ENCODE assay signal across 28 mouse cellular contexts in the genomic region with DNA sequence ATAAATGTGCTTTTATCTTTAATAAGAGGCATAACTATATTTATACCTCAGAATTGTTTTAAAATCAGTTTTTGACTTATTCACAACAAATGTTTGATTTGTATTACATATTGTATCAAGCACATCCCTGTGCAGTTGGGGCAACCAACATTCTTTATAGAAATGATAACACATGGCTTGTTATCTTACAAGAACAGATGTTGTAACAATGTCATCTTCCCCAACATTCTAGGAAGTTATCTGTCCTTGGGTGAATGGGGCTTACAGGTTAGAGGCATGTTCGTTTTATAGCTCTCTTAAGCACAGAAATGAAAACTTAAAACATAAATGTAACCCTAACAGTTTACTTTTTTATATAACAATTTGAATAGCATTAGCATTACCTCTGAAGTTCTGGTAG.
DNase-seq lines count a peak whose midpoint lies in the region; ATAC-seq and TF ChIP-seq lines count a peak whose summit lies in the region.
"Had no signal": no experiment of that assay in that cellular context is flagged by ENCODE, and none has a peak within 500 bp of the region (broad histone marks: within the 10 kb centered on the region; RNA-seq: fewer than 3 reads in every experiment).

No protein-coding gene starts in this region.

- H3K9me3 ChIP-seq in G1E (replicated peaks) (no peaks in the 10 kb centered on the region), MEL (replicated peaks; ENCODE audit: insufficient read depth, low read length) (no peaks in the 10 kb centered on the region)
- no peaks in the 10 kb centered on the region for H3K9me3 ChIP-seq in liver, embryonic 16.5 days (replicated peaks; ENCODE audit: control insufficient read depth, low read length)
- no peaks in the 10 kb centered on the region for H3K9me3 ChIP-seq in midbrain, embryonic 14.5 days (ENCODE audit: control insufficient read depth, low read length)
- H3K9me3 ChIP-seq: embryonic facial prominence, embryonic 12.5 days; embryonic facial prominence, embryonic 15.5 days; heart, embryonic 10.5 days; heart, embryonic 13.5 days; hindbrain, embryonic 10.5 days; hindbrain, embryonic 13.5 days had no signal

- H3K4me3 ChIP-seq in G1E (ENCODE audit: low read depth, low read length), result no peak overlapping the region
- H3K4me3 ChIP-seq in MEL (ENCODE audit: control insufficient read depth in 1 of 2, insufficient read depth in 1 of 2, low read depth in 2 of 2, low read length in 2 of 2), result no peak overlapping the region
- no peak overlapping the region for H3K4me3 ChIP-seq in liver, embryonic 16.5 days (ENCODE audit: low read depth, low read length)
- H3K4me3 ChIP-seq in midbrain, embryonic 14.5 days (replicated peaks; ENCODE audit: low read depth, low read length), result no peak overlapping the region
- H3K4me3 ChIP-seq in kidney, adult 2 months (ENCODE audit: insufficient read depth, low read depth, low read length), result no peak overlapping the region
- H3K4me3 ChIP-seq: embryonic facial prominence, embryonic 12.5 days; embryonic facial prominence, embryonic 15.5 days; gastrocnemius, adult 2 months; heart, adult 2 months; heart, embryonic 10.5 days; heart, embryonic 13.5 days; hindbrain, embryonic 10.5 days; hindbrain, embryonic 13.5 days had no signal

- intact Hi-C loops in heart, postnatal 36 days (cut with DNase I), result no loop called here

- no peak for TF ChIP-seq RAD21 in MEL (IDR thresholded peaks at IDR 0.05; ENCODE audit: low read depth, low read length)

- H3K36me3 ChIP-seq in G1E (replicated peaks) (no peaks in the 10 kb centered on the region), MEL (ENCODE audit: control insufficient read depth in 1 of 2, insufficient read depth in 2 of 2, low read length in 2 of 2) (peaks cover 0 to 7% of the 10 kb centered on the region in 2 experiments; a peak in 2 of 4 replicates)
- no peaks in the 10 kb centered on the region for H3K36me3 ChIP-seq in liver, embryonic 16.5 days (ENCODE audit: control insufficient read depth, insufficient read depth)
- no peaks in the 10 kb centered on the region for H3K36me3 ChIP-seq in midbrain, embryonic 14.5 days (ENCODE audit: control insufficient read depth, insufficient read depth, low read length)
- H3K36me3 ChIP-seq in kidney, adult 2 months (ENCODE audit: control insufficient read depth, insufficient read depth, low read length), result no peaks in the 10 kb centered on the region
- H3K36me3 ChIP-seq: embryonic facial prominence, embryonic 12.5 days; embryonic facial prominence, embryonic 15.5 days; heart, embryonic 10.5 days; heart, embryonic 13.5 days; hindbrain, embryonic 10.5 days; hindbrain, embryonic 13.5 days had no signal

- H3K4me1 ChIP-seq in G1E (ENCODE audit: insufficient read depth, low read depth, low read length) (no peaks in the 10 kb centered on the region), MEL (ENCODE audit: control insufficient read depth in 1 of 2, insufficient read depth in 2 of 2, low read length in 2 of 2) (peaks cover 0 to 5% of the 10 kb centered on the region in 2 experiments; a peak in 2 of 4 replicates)
- H3K4me1 ChIP-seq in liver, embryonic 16.5 days (ENCODE audit: control insufficient read depth, low read depth, low read length), result no peaks in the 10 kb centered on the region
- no peaks in the 10 kb centered on the region for H3K4me1 ChIP-seq in midbrain, embryonic 14.5 days (ENCODE audit: control insufficient read depth, insufficient read depth, low read length)
- H3K4me1 ChIP-seq in kidney, adult 2 months (ENCODE audit: control insufficient read depth, insufficient read depth, low read length), result no peaks in the 10 kb centered on the region
- H3K4me1 ChIP-seq: embryonic facial prominence, embryonic 12.5 days; embryonic facial prominence, embryonic 15.5 days; heart, embryonic 10.5 days; heart, embryonic 13.5 days; hindbrain, embryonic 10.5 days; hindbrain, embryonic 13.5 days had no signal

- WGBS in liver, embryonic 16.5 days (ENCODE audit: insufficient replicate concordance), result 25% methylated on average over 1 of the region's 1 CpGs
- 82% methylated on average over 1 of the region's 1 CpGs for WGBS in midbrain, embryonic 14.5 days
- 71% methylated on average over 1 of the region's 1 CpGs for WGBS in kidney, adult 2 months

- no peak for TF ChIP-seq POLR2A in MEL (IDR thresholded peaks at IDR 0.05; ENCODE audit: control insufficient read depth in 1 of 2, insufficient read depth in 1 of 2, low read depth in 1 of 2, low read length in 2 of 2, poor library complexity in 1 of 2)
- no peak for TF ChIP-seq POLR2A in kidney, adult 2 months (IDR thresholded peaks at IDR 0.05; ENCODE audit: low read depth, low read length)

- peak; percentile 90 to 92 for TF ChIP-seq EP300 in MEL (IDR thresholded peaks at IDR 0.05; ENCODE audit: low read depth in 1 of 2, low read length in 2 of 2)

- no peak overlapping the region for H3K27ac ChIP-seq in MEL (ENCODE audit: control insufficient read depth, low read depth, low read length)
- H3K27ac ChIP-seq in liver, embryonic 16.5 days (ENCODE audit: low read length), result no peak overlapping the region
- no peak overlapping the region for H3K27ac ChIP-seq in midbrain, embryonic 14.5 days (replicated peaks; ENCODE audit: low read depth, low read length)
- H3K27ac ChIP-seq in kidney, adult 2 months (ENCODE audit: insufficient read depth, low read depth, low read length), result no peak overlapping the region
- H3K27ac ChIP-seq: embryonic facial prominence, embryonic 12.5 days; embryonic facial prominence, embryonic 15.5 days; gastrocnemius, adult 2 months; heart, adult 2 months; heart, embryonic 10.5 days; heart, embryonic 13.5 days; hindbrain, embryonic 10.5 days; hindbrain, embryonic 13.5 days; hindbrain, postnatal 0 days had no signal

- no peak overlapping the region for H3K9ac ChIP-seq in MEL (ENCODE audit: control insufficient read depth, low read depth, low read length, poor library complexity, severe bottlenecking)
- H3K9ac ChIP-seq in liver, embryonic 16.5 days (ENCODE audit: low read depth, low read length), result no peak overlapping the region
- H3K9ac ChIP-seq in midbrain, embryonic 14.5 days (replicated peaks; ENCODE audit: low read length), result no peak overlapping the region
- H3K9ac ChIP-seq: embryonic facial prominence, embryonic 12.5 days; embryonic facial prominence, embryonic 15.5 days; forebrain, postnatal 0 days; heart, embryonic 13.5 days; hindbrain, embryonic 13.5 days had no signal

- no peak overlapping the region for H3K4me2 ChIP-seq in liver, embryonic 16.5 days (ENCODE audit: low read depth, low read length)
- no peak overlapping the region for H3K4me2 ChIP-seq in midbrain, embryonic 14.5 days (ENCODE audit: low read length)
- H3K4me2 ChIP-seq: embryonic facial prominence, embryonic 12.5 days; embryonic facial prominence, embryonic 15.5 days; heart, embryonic 13.5 days; hindbrain, embryonic 13.5 days had no signal

- DNase-seq in G1E (ENCODE audit: low spot score), result no peak
- DNase-seq in MEL (ENCODE audit: low read depth, low spot score), result peak; percentile 62
- DNase-seq in c-Kit-positive CD71-positive TER-119-positive erythroid progenitor cells, embryonic 14.5 days (ENCODE audit: low spot score), result peak; percentile 20
- DNase-seq in layer of hippocampus, adult 8-10 months (ENCODE audit: low spot score in 2 of 2), result no peak
- no peak for DNase-seq in midbrain, embryonic 14.5 days
- no peak for DNase-seq in kidney, adult 2 months
- DNase-seq in heart, postnatal 36 days, result no peak
- DNase-seq: adrenal gland, adult 8-10 months; adrenal gland, postnatal 25 days; cerebellum, adult 11 months; cerebellum, adult 2 months; cerebellum, adult 9-11 months; cerebellum, postnatal 25 days; forebrain, postnatal 0 days; gastrocnemius, adult 2 months; gastrocnemius, postnatal 36 days; heart, adult 2 months had no signal

- no peaks in the 10 kb centered on the region for H3K27me3 ChIP-seq in G1E (ENCODE audit: insufficient read depth, low read length)
- H3K27me3 ChIP-seq in MEL (ENCODE audit: control insufficient read depth in 1 of 2, insufficient read depth in 2 of 2, low read length in 2 of 2), result no peaks in the 10 kb centered on the region
- H3K27me3 ChIP-seq in liver, embryonic 16.5 days (ENCODE audit: control insufficient read depth, insufficient read depth, low read depth, low read length), result no peaks in the 10 kb centered on the region
- H3K27me3 ChIP-seq in midbrain, embryonic 14.5 days (ENCODE audit: control insufficient read depth, insufficient read depth, low read length), result no peaks in the 10 kb centered on the region
- no peaks in the 10 kb centered on the region for H3K27me3 ChIP-seq in kidney, adult 2 months (replicated peaks; ENCODE audit: control insufficient read depth, insufficient read depth, low read length)
- H3K27me3 ChIP-seq: embryonic facial prominence, embryonic 12.5 days; embryonic facial prominence, embryonic 15.5 days; heart, embryonic 13.5 days; hindbrain, embryonic 13.5 days had no signal

- TF ChIP-seq CTCF in G1E (IDR thresholded peaks at IDR 0.05; ENCODE audit: low read depth, low read length) (no peak), MEL (IDR thresholded peaks at IDR 0.05 in 2 of 3, conservative IDR thresholded peaks at IDR 0.05 in 1 of 3; ENCODE audit: control insufficient read depth in 1 of 3, insufficient read depth in 1 of 3, low read depth in 2 of 3, low read length in 3 of 3, poor library complexity in 1 of 3, severe bottlenecking in 1 of 3) (no peak)
- no peak for TF ChIP-seq CTCF in kidney, adult 2 months (conservative IDR thresholded peaks at IDR 0.05; ENCODE audit: insufficient read depth, insufficient read length, low read depth, low read length)

- no peaks in the 10 kb centered on the region for H3K79me2 ChIP-seq in MEL (ENCODE audit: control insufficient read depth, insufficient read depth, low read length, poor library complexity)

- peak; percentile 22; the same call in 1 of the 2 replicates for ATAC-seq in G1E (ENCODE audit: extremely low read depth, insufficient number of reproducible peaks, low FRiP score, poor library complexity, severe bottlenecking)
- 0 out of 2 replicates have a peak, but pooled peaks have one; percentile 58 for ATAC-seq in liver, embryonic 16.5 days (ENCODE audit: low read depth)
- ATAC-seq in midbrain, embryonic 14.5 days (ENCODE audit: low FRiP score, low TSS enrichment), result no peak
- ATAC-seq: CD4-positive, CD25-positive, alpha-beta regulatory T cell, adult 4 months; forebrain, embryonic 14.5 days; forebrain, postnatal 0 days; hindbrain, postnatal 0 days; inflammation-experienced regulatory T-cells, adult 6 months had no signal

TF ChIP-seq in MEL, 35 proteins besides CTCF, POLR2A, EP300 and RAD21 (continues in another document):
- peak; percentile 94 for TF ChIP-seq TCF12 (IDR thresholded peaks at IDR 0.05; ENCODE audit: low read depth, low read length)
- no peak for TF ChIP-seq USF1 (IDR thresholded peaks at IDR 0.05; ENCODE audit: low read depth, low read length)
- peak; percentile 41; the same call in 1 of the 2 replicates for TF ChIP-seq BHLHE40 (IDR thresholded peaks at IDR 0.05; ENCODE audit: borderline replicate concordance, low read depth, low read length)
- TF ChIP-seq RCOR1 (IDR thresholded peaks at IDR 0.05; ENCODE audit: low read depth, low read length), result peak; percentile 94
- TF ChIP-seq TAL1 (IDR thresholded peaks at IDR 0.05; ENCODE audit: low read length), result peak; percentile 59
- no peak for TF ChIP-seq JUND (IDR thresholded peaks at IDR 0.05; ENCODE audit: low read depth, low read length)
- no peak for TF ChIP-seq ZKSCAN1 (IDR thresholded peaks at IDR 0.05; ENCODE audit: low read depth, low read length)

Comparison
In these comparisons a context has a peak if more than half of its experiments do, and no peak if none do; other contexts are left out.
1. DNase-seq: peak in MEL (single experiment) and c-Kit-positive CD71-positive TER-119-positive erythroid progenitor cells, embryonic 14.5 days (single experiment); none in G1E (single experiment), layer of hippocampus, adult 8-10 months (0 of 2), midbrain, embryonic 14.5 days (single experiment), kidney, adult 2 months (single experiment) and heart, postnatal 36 days (0 of 2).